Mouse (Mus musculus) kidney, postnatal 36 days (tissue): ENCODE results near the gene Robo2.

ENCODE experiments used
- DNase-seq, 2 experiments: peaks; one replicate each; pipeline ENCODE4 v3.0.0; 2021 to 2022; ENCODE audit warnings: mixed read lengths in 2 of 2

The Robo2 gene

DNA sequence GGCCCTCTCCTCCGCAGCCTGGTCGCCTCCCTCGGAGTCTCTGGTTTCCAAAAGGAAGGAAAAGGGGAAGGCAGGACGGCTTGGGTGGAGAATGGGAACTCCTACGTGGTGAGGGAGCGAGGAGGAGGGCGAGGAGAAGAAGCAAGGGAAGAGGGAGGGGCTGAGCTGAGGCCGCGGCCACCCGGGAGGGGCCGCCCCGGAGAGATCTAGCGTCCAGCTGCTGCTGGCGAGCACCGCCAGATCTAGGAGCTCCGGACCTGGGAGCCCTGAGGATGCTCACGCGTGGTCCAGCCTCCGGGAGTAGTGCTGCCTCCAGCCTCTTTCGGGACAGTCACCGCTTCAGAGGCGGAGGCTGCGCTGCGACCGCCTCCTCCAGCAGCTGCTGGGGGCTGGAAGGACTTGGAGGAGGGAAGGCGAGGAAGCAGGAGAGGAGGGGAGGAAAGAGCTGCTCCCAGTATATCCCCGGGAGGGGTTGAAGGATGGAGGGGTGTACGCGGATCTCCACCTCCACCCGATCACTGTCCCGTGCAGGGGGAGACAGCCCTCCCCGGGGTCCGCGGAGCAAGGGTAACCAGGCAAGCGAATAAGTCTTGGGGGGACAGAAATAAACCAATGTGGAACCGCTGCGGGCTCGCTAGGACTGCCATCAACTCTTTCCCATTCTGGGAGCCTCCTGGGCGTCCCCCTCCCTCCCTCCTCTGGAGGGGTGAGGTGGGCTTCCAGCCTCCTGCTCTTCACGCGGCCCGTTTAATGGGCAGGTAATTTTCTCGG is at the start of gene Robo2:
Gene Robo2, minus strand, starts transcription at position 345 of the 771 bp plus-strand sequence.
- peak; percentile 47 to 58 for DNase-seq

DNA sequence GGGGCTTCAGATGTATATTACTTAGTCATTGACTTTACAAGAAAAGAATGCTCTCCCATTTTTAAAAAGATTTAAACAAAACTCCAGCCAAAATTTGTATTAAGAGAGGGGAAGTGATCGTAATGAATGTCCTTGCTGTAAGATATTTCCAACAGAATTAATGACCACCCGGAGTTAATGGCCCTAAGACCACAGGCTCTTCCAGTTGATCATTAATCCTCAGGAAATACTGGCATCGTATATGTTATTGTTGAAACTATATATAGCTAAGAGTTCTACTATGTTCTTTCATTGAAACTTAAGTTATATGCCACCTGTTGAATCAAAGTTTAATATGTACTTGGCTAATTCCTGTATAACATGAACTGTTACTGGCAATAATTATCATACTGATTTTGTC is 46.5 kb upstream of the Robo2 start:
- no peak for DNase-seq

DNA sequence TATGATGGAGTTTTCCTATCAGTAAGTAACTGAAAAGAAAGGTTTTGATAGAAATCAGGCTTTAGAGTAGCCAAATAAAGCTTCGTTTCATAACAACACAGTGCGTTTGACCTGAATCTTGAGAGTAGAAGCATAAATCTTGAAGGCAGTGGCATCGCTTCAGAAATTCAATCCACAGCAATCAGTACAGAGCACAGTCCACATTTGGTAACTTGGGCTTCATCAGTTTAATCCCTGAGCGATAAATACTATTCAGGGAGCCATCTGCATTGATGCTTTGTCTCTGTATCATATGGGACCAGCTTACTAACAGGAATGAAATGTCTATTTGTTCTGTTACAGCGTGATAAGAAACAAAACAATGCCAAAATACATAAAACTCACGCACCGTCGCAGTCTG is 46.1 kb upstream of the Robo2 start:
- DNase-seq = no peak

GRCm38 (mm10) chr16:74456808-74457470 is 45.3 kb upstream of the Robo2 start:
- DNase-seq = no peak

- no peak for DNase-seq
Measured at GRCm38 (mm10) chr16:74455179-74455578, 43.6 kb upstream of the Robo2 start.

- no peak for DNase-seq
Measured at GRCm38 (mm10) chr16:74448025-74448424, 36.4 kb upstream of the Robo2 start.

- DNase-seq = no peak
Measured at GRCm38 (mm10) chr16:74427071-74427470, 15.4 kb upstream of the Robo2 start.

- no peak for DNase-seq
Measured at GRCm38 (mm10) chr16:74420324-74420723, 8.7 kb upstream of the Robo2 start.

GRCm38 (mm10) chr16:74412471-74413291 is 1.1 kb upstream of the Robo2 start:
- DNase-seq = peak; percentile 28 to 45

- no peak for DNase-seq
Measured at GRCm38 (mm10) chr16:74411021-74411420, 604 bp downstream of the Robo2 start.

DNA sequence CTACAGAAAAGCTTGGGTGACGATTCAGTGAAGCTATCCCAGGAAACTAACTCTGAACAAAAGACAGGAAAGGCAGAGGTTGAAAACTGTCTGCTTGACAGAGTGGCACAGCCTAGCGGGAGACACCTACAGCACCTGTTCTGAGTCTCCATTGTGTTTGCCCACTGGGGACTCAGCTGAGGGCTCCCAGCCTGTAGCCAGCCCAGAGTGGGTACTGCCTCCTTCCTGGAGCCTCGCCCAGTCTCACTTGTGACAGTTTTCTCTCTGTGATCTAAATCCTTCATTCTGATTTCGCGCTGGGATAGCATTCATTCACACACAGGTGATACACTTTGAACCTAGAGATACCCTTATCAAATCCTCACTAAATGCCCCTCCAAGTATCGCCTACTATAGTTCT is 1.5 kb downstream of the Robo2 start:
- peak in 1 of 2 experiments; percentile 10 for DNase-seq

- no peak for DNase-seq
Measured at GRCm38 (mm10) chr16:74409548-74409947, 2.1 kb downstream of the Robo2 start.

DNA sequence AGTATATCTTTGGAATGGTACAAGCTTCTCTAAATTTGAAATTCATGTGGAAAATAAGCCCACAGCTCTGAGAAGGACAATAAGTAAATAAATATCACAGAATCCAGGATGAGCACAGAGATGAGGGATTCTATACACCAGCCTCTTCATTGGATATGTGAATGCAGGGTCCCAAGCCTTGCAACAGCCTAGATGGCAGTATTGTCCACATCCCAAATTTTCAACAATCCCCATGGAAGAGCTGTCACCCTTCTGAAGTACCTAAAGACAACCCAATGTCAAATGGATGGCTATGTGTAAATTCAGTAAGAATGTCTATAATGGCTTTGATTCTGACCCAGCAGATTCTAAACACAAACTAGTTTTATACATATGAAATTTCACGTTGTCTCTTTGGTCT is 3.1 kb downstream of the Robo2 start:
- DNase-seq = no peak

- no peak for DNase-seq
Measured at GRCm38 (mm10) chr16:74397291-74397690, 14.3 kb downstream of the Robo2 start.

DNA sequence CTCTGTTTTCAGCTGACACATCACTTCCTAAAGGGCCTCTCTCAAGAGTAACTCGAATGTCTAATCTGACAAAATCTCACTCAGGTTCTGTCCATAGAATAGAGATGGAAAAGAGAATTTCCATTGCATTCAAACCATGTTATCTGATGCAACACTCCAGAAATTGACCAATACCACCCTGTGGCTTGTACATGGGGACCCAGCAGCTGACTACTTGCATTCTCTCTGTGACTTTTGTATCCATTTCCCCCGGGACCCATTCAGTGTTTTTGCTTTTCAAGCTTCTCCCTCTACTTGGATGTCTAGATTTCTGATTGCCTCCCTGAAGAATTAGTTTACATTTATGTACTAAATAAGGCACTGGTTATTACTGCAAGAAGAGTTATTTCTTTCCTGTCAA is 15.9 kb downstream of the Robo2 start:
- no peak for DNase-seq

DNA sequence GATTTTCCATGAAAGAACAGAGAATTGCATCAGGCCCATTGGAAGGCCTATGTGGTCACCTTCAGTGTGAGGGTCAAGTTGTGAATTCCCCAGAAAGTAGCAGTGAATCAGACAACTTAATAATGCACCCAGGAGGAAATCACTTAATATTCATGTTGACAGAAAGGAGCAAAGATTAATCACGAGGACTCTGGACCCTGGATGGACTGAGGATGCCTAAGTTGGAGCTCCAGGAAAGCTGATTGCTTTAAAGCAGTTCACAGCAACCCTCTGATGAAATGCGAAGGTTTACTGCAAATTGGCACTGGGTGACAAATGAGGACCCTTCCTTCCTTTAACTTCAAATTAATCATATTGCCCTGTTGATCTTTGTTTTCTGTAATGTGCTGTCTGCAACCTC is 32.2 kb downstream of the Robo2 start:
- no peak for DNase-seq

DNA sequence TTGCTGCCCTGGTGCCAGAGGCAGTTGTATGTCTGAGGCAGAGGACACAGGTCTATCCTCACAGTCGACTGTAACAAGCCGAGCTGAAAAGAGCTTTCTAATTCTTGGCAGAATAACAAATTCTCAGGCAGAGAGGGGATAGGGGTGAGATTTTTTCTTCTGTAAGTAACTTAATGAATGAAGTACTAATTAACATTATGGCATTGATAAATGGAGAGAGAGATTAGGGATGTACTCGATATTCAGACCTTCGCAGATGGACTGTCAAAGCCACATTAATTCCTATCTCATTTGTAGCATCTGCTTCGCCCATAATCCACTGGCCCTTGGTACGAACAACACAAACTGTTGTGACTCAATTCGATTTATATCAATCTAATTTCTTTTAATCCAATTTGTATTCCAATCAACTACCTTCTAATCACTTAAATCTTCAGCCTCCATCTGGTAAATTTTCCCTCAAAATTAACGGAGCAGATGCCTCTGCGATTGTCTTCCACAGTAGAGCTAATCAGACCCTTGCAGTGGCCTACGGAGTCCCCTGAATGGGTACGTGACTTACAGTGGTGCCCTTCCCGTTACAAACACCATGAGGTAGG is 36.2 kb downstream of the Robo2 start:
- DNase-seq = no peak

GRCm38 (mm10) chr16:74374540-74374939 is 37.1 kb downstream of the Robo2 start:
- no peak for DNase-seq

GRCm38 (mm10) chr16:74373407-74373806 is 38.2 kb downstream of the Robo2 start:
- no peak for DNase-seq

GRCm38 (mm10) chr16:74372876-74373275 is 38.7 kb downstream of the Robo2 start:
- no peak for DNase-seq

DNA sequence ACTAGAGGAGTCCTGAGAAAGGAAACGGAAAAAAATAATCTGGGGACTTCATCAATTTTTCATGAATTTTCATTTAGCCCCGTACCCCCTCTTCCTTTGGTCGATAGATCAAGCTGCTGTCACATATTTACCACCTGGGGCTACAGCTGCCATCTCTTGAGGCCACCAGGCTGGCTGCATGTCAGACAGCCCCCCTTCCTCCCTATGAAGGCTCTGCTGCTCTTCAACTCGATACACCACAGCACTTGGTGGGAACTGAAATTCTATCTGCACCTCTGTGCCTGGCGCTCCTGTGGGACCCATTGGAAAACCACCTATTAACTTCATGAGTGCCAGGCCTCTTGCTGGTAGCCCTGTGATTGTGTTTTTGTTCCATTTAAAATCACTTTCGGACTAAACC is 63.2 kb downstream of the Robo2 start:
- DNase-seq = no peak

GRCm38 (mm10) chr16:74338969-74339630 is 72.5 kb downstream of the Robo2 start:
- no peak for DNase-seq
